ENCODE assay signal across 8 mouse cellular contexts in the genomic region with DNA sequence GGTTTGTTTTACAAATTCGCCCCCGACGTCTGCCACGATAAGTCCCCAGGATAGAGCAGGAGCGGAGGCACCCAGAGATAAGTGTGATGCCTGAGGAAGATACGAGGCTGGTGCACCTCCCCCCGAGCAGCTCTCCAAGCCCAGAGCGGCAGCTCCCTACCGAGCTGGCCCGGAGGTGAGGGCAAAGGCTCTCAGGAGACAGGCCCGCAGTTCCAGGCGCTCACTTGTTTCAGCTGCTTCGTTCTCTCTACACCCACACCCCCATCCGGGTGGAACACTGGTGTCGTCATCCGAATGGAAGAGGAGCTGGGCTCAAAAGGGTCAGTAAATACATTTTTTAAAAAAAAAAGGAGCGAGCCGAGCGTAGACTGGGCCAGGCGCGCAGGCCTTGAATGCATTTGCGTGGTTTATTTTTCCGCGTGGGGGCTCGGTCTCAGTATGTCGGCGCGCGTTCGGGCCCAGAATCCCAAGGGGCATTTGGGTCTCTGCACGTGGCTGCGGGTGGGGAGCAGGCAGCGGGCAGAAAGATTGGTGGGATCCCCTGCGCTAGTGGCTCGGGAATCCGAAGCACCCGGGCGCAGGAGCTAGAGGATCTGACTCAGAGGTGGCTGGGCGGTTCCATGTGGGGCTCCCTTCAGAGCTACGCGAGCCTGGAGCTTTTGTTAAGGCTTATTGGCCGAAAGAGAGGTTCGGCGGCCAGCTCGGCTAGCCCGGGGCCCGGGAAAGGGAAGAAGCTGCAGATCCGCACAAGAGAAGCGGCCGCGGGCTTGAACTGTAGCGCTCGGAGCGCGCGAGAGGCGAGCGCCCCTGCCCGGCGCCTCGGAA. TPM values are rescaled to one million over a fixed set of nuclear protein-coding genes. Genes with fewer than 3 reads are reported as not detected.
DNase-seq lines count a peak whose midpoint lies in the region; ATAC-seq and TF ChIP-seq lines count a peak whose summit lies in the region.

No protein-coding gene starts in this region.

- DNase-seq in embryo, embryonic 11 days, result peak; percentile 59
- no peak for DNase-seq in embryo, embryonic 10.5 days (ENCODE audit: low spot score)
- DNase-seq in R1 (ENCODE audit: low read depth, low spot score), result peak; percentile 74
- peak; percentile 33 for DNase-seq in gastrocnemius, postnatal 25 days
- DNase-seq in kidney, postnatal 25 days, result peak; percentile 18 to 52
- no peak for DNase-seq in midbrain, postnatal 0 days (ENCODE audit: low spot score)
- DNase-seq in cerebellum, postnatal 36 days, result no peak
- DNase-seq in left cerebral cortex, postnatal 14 days (ENCODE audit: low spot score in 2 of 2), result no peak

- H3K4me1 ChIP-seq in midbrain, postnatal 0 days (ENCODE audit: insufficient read depth, low read length), result 0 out of 2 replicates have a peak, but pooled peaks cover 4% of the 10 kb centered on the region

- H3K9me3 ChIP-seq in midbrain, postnatal 0 days (ENCODE audit: low read length), result no peaks in the 10 kb centered on the region

- peaks cover 82% of the 10 kb centered on the region for H3K27me3 ChIP-seq in midbrain, postnatal 0 days (ENCODE audit: insufficient read depth, low read length)

- H3K36me3 ChIP-seq in midbrain, postnatal 0 days (ENCODE audit: insufficient read depth, low read length), result no peaks in the 10 kb centered on the region

- WGBS in midbrain, postnatal 0 days, result under 1% methylated on average over 60 of the region's 61 CpGs

- H3K4me3 ChIP-seq in midbrain, postnatal 0 days (ENCODE audit: low read depth, low read length), result peak overlapping the region; percentile 24

- H3K4me2 ChIP-seq in midbrain, postnatal 0 days (ENCODE audit: low read depth, low read length, poor library complexity, severe bottlenecking), result peak overlapping the region; percentile 46

- no peak for TF ChIP-seq CTCF in midbrain, postnatal 0 days (IDR thresholded peaks at IDR 0.05)

- no peak overlapping the region for H3K9ac ChIP-seq in midbrain, postnatal 0 days (replicated peaks; ENCODE audit: low read length, poor library complexity, severe bottlenecking)

- no peak; the same call in 1 of the 2 replicates for ATAC-seq in midbrain, postnatal 0 days (ENCODE audit: low FRiP score)

- intact Hi-C loops in left cerebral cortex, postnatal 14 days (cut with DNase I), result loop anchor here (5.0 kb wide), 3 partner anchors 172 to 793 kb away; partner anchors contain the start of gene Lhx5

- H3K27ac ChIP-seq in midbrain, postnatal 0 days (ENCODE audit: low read depth, low read length), result no peak overlapping the region

RNA-seq across cellular contexts. Expression of gene Tbx3, which starts 0.5 kb away (rescaled TPM):
- 1 to 10 TPM; 2.6 to 4.3 TPM for total RNA-seq in gastrocnemius, postnatal 25 days (2021)
- 1.1 and 3.9 TPM in 2 replicates for total RNA-seq in midbrain, postnatal 0 days (2014; rRNA removed)
- 2.0 and 4.0 TPM in 2 replicates for polyA plus RNA-seq in midbrain, postnatal 0 days (2015; fragmentation: Nextera tagmentation; extraction: Ambion mirVana)
- total RNA-seq in left cerebral cortex, postnatal 14 days (2021), result 1 to 10 TPM; 3.6 to 5.0 TPM

Comparison
In these comparisons a context has a peak if more than half of its experiments do, and no peak if none do; other contexts are left out.
1. DNase-seq: peak in embryo, embryonic 11 days (single experiment), R1 (single experiment), gastrocnemius, postnatal 25 days (single experiment) and kidney, postnatal 25 days (2 of 2); none in embryo, embryonic 10.5 days (single experiment), midbrain, postnatal 0 days (single experiment), cerebellum, postnatal 36 days (0 of 2) and left cerebral cortex, postnatal 14 days (0 of 2).